Mouse (Mus musculus): ENCODE data around the gene Zfp266.
"Not testable (repeated sequence)": the region's sequence is repeated elsewhere in the genome, so short reads cannot be mapped to it uniquely, and the experiment has no call there.

Gene Zfp266

GRCm38 (mm10) chr9:20521306-20521957 is at the start of gene Zfp266:
Zfp266 (minus strand) TSS chr9:20521417.
- peak; percentile 82 for DNase-seq (ENCODE audit: low spot score)

- DNase-seq (ENCODE audit: low spot score): not testable (repeated sequence)
Observed at GRCm38 (mm10) chr9:20565326-20566030, 44.3 kb upstream of the Zfp266 start.

- no peak for DNase-seq (ENCODE audit: low spot score)
Observed at GRCm38 (mm10) chr9:20562177-20562576, 41.0 kb upstream of the Zfp266 start.

- no peak for DNase-seq (ENCODE audit: low spot score)
Observed at GRCm38 (mm10) chr9:20552698-20553097, 31.5 kb upstream of the Zfp266 start.

GRCm38 (mm10) chr9:20551781-20552275 is 30.6 kb upstream of the Zfp266 start:
- DNase-seq (ENCODE audit: low spot score): no peak

GRCm38 (mm10) chr9:20545151-20545550 is 23.9 kb upstream of the Zfp266 start:
- peak; percentile 37 for DNase-seq (ENCODE audit: low spot score)

- peak; percentile 49 for DNase-seq (ENCODE audit: low spot score)
Observed at GRCm38 (mm10) chr9:20544070-20544821, 23.0 kb upstream of the Zfp266 start.

- DNase-seq (ENCODE audit: low spot score): no peak
Observed at GRCm38 (mm10) chr9:20543496-20543895, 22.3 kb upstream of the Zfp266 start.

GRCm38 (mm10) chr9:20536598-20536997 is 15.4 kb upstream of the Zfp266 start:
- DNase-seq (ENCODE audit: low spot score): no peak

- peak; percentile 29 for DNase-seq (ENCODE audit: low spot score)
Observed at GRCm38 (mm10) chr9:20534326-20534926, 13.2 kb upstream of the Zfp266 start.

GRCm38 (mm10) chr9:20520531-20521210 is 546 bp downstream of the Zfp266 start:
- DNase-seq (ENCODE audit: low spot score): no peak

- DNase-seq (ENCODE audit: low spot score): no peak
Observed at GRCm38 (mm10) chr9:20519949-20520348, 1.3 kb downstream of the Zfp266 start.

GRCm38 (mm10) chr9:20518708-20519107 is 2.5 kb downstream of the Zfp266 start:
- DNase-seq (ENCODE audit: low spot score): no peak

GRCm38 (mm10) chr9:20517727-20518126 is 3.5 kb downstream of the Zfp266 start:
- no peak for DNase-seq (ENCODE audit: low spot score)

GRCm38 (mm10) chr9:20514016-20514415 is 7.2 kb downstream of the Zfp266 start:
- DNase-seq (ENCODE audit: low spot score): no peak

GRCm38 (mm10) chr9:20512714-20513113 is 8.5 kb downstream of the Zfp266 start:
- DNase-seq (ENCODE audit: low spot score): no peak

- DNase-seq (ENCODE audit: low spot score): no peak
Observed at GRCm38 (mm10) chr9:20511645-20512044, 9.6 kb downstream of the Zfp266 start.

GRCm38 (mm10) chr9:20510346-20510745 is 10.9 kb downstream of the Zfp266 start:
- no peak for DNase-seq (ENCODE audit: low spot score)

- DNase-seq (ENCODE audit: low spot score): no peak
Observed at GRCm38 (mm10) chr9:20509676-20510075, 11.5 kb downstream of the Zfp266 start.

- no peak for DNase-seq (ENCODE audit: low spot score)
Observed at GRCm38 (mm10) chr9:20504801-20505200, 16.4 kb downstream of the Zfp266 start.

- no peak for DNase-seq (ENCODE audit: low spot score)
Observed at GRCm38 (mm10) chr9:20493281-20493680, 27.9 kb downstream of the Zfp266 start.

All from layer of hippocampus, adult 9-10 months (tissue).